ENCODE assay signal across 33 mouse cellular contexts in genomic region chr5:30137271-30137670, GRCm38 (mm10). TPM values are rescaled to one million over a fixed set of nuclear protein-coding genes. Genes with fewer than 3 reads are reported as not detected.
"Had no signal": no experiment of that assay in that cellular context is flagged by ENCODE, and none has a peak within 500 bp of the region (broad histone marks: within the 10 kb centered on the region; RNA-seq: fewer than 3 reads in every experiment).

No protein-coding gene starts in this region.

- H3K9me3 ChIP-seq: heart, embryonic 12.5 days; hindbrain, embryonic 10.5 days; hindbrain, embryonic 12.5 days; intestine, embryonic 15.5 days; kidney, embryonic 15.5 days; limb, embryonic 13.5 days; limb, embryonic 15.5 days; liver, embryonic 12.5 days had no signal

- H3K27ac ChIP-seq: gastrocnemius, adult 2 months; heart, adult 2 months; hindbrain, embryonic 10.5 days; hindbrain, embryonic 12.5 days; hindbrain, embryonic 14.5 days; intestine, embryonic 15.5 days; kidney, embryonic 15.5 days; kidney, postnatal 0 days; limb, embryonic 13.5 days; limb, embryonic 15.5 days; liver, embryonic 12.5 days; liver, embryonic 14.5 days had no signal

- H3K27me3 ChIP-seq: heart, embryonic 12.5 days; hindbrain, embryonic 12.5 days; intestine, embryonic 15.5 days; kidney, embryonic 15.5 days; limb, embryonic 13.5 days; limb, embryonic 15.5 days; liver, embryonic 12.5 days had no signal

- H3K4me1 ChIP-seq: heart, embryonic 12.5 days; hindbrain, embryonic 10.5 days; hindbrain, embryonic 12.5 days; intestine, embryonic 15.5 days; kidney, embryonic 15.5 days; limb, embryonic 13.5 days; limb, embryonic 15.5 days; liver, embryonic 12.5 days had no signal

- DNase-seq: gastrocnemius, adult 2 months; gastrocnemius, postnatal 10 days; gastrocnemius, postnatal 25 days; heart, adult 2 months; heart, postnatal 10 days; heart, postnatal 36 days; kidney, adult 11 months; kidney, adult 2 months; kidney, adult 9 months; kidney, postnatal 14 days; kidney, postnatal 36 days; layer of hippocampus, adult 9-11 months; layer of hippocampus, postnatal 36 days; left cerebral cortex, postnatal 4 days had no signal

- H3K4me3 ChIP-seq: gastrocnemius, adult 2 months; heart, adult 2 months; heart, embryonic 12.5 days; hindbrain, embryonic 10.5 days; hindbrain, embryonic 12.5 days; intestine, embryonic 15.5 days; kidney, embryonic 15.5 days; limb, embryonic 13.5 days; limb, embryonic 15.5 days; liver, embryonic 12.5 days had no signal

RNA-seq across cellular contexts. Expression of gene 3110082J24Rik, which starts 31.4 kb away (rescaled TPM):
- total RNA-seq: gastrocnemius, adult 2 months; gastrocnemius, postnatal 10 days; gastrocnemius, postnatal 25 days; gastrocnemius, postnatal 4 days; granulocyte monocyte progenitor cell, adult 5-6 weeks; heart, adult 2 months; heart, postnatal 10 days; heart, postnatal 36 days; liver, adult 2 months had no signal
- polyA plus RNA-seq: heart, adult 2 months; heart, embryonic 12.5 days; heart, embryonic 14.5 days; heart, embryonic 16.5 days; inflammation-experienced regulatory T-cells, adult 6 months; intestine, embryonic 15.5 days; kidney, adult 2 months; kidney, embryonic 15.5 days; kidney, postnatal 0 days; large intestine, adult 2 months; limb, embryonic 11.5 days; limb, embryonic 13.5 days; limb, embryonic 15.5 days; liver, adult 2 months; liver, embryonic 12.5 days; liver, embryonic 14.5 days had no signal

RNA-seq across cellular contexts. Expression of gene Garem2, which starts 32.3 kb away (rescaled TPM):
- total RNA-seq: gastrocnemius, adult 2 months; gastrocnemius, postnatal 25 days; granulocyte monocyte progenitor cell, adult 5-6 weeks; liver, adult 2 months had no signal
- polyA plus RNA-seq: inflammation-experienced regulatory T-cells, adult 6 months; liver, adult 2 months had no signal
